8 mouse cellular contexts compared by ENCODE assay signal in the genomic region with DNA sequence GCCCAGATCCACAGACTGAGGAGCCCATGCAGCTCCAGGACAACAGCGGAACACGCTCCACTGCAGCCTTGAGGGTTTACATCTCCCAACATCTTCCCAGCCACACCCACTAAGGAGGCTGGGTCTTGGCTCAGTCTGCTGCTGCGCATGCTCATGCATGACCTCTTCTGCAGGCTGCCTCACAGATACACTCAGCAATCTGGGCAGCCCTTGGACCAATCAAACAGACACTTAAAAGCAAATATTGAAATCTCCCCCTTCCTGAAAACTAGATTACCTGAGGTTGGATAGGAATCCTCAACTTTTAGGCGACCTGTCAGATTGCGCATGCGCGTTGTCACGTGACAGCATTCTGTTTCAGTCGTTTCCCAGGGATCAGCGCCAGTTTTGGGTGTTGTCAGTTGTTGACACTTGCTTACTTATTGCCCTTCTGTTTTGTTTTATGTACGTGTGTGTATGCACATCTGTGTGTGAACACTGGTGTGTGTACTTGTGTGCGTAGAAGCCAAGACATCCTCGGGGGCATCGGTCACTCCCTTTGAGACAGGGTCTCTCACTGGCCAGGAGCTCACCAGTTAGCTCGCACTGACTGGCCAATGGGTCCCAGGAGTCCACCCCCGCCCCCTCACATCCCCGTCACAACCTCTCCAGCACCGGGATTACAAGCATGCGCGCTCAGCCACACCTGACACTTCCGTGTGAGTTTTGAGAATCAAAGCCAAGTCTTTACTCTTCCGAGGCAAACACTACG. TPM values are rescaled to one million over a fixed set of nuclear protein-coding genes. Genes with fewer than 3 reads are reported as not detected.
DNase-seq lines count a peak whose midpoint lies in the region; ATAC-seq and TF ChIP-seq lines count a peak whose summit lies in the region.

No protein-coding gene starts in this region.

- peak overlapping the region; percentile 24 for H3K4me3 ChIP-seq in hindbrain, embryonic 12.5 days
- H3K4me3 ChIP-seq in lung, embryonic 14.5 days (ENCODE audit: low read depth, low read length): peak overlapping the region; percentile 22
- H3K4me3 ChIP-seq in neural tube, embryonic 14.5 days (ENCODE audit: low read depth, low read length): peak overlapping the region; percentile 19; the same call in 1 of the 2 replicates

- ATAC-seq in hindbrain, embryonic 12.5 days (ENCODE audit: low FRiP score): 0 out of 2 replicates have a peak, but pooled peaks have one; percentile 60
- ATAC-seq in lung, embryonic 14.5 days (ENCODE audit: insufficient read depth): peak; percentile 79
- 0 out of 2 replicates have a peak, but pooled peaks have one; percentile 38 for ATAC-seq in neural tube, embryonic 14.5 days (ENCODE audit: low read depth)

- H3K9ac ChIP-seq in hindbrain, embryonic 12.5 days: peak overlapping the region; percentile 48; the same call in 1 of the 2 replicates
- H3K9ac ChIP-seq in lung, embryonic 14.5 days: peak overlapping the region; percentile 17
- no peak overlapping the region for H3K9ac ChIP-seq in neural tube, embryonic 14.5 days (replicated peaks; ENCODE audit: low read depth, low read length)

- TF ChIP-seq CTCF in lung, embryonic 14.5 days (IDR thresholded peaks at IDR 0.05; ENCODE audit: low read depth): no peak

- 71% methylated on average over 23 of the region's 23 CpGs for WGBS in hindbrain, embryonic 12.5 days
- WGBS in lung, embryonic 14.5 days: 52% methylated on average over 23 of the region's 23 CpGs
- 73% methylated on average over 23 of the region's 23 CpGs for WGBS in neural tube, embryonic 14.5 days

- peak; percentile 55 for DNase-seq in T-cell, adult 2 months (ENCODE audit: low spot score)
- DNase-seq in cerebellum, postnatal 14 days: peak; percentile 76 to 81
- DNase-seq in frontal cortex, postnatal 25 days (ENCODE audit: low spot score in 2 of 2): peak; percentile 41 to 42
- DNase-seq in layer of hippocampus, adult 9-11 months: peak; percentile 71
- peak; percentile 83 for DNase-seq in lung, embryonic 14.5 days
- peak; percentile 51 for DNase-seq in thymus, postnatal 25 days

- peak overlapping the region; percentile 41 for H3K4me2 ChIP-seq in hindbrain, embryonic 12.5 days (replicated peaks)
- peak overlapping the region; percentile 54 for H3K4me2 ChIP-seq in lung, embryonic 14.5 days
- H3K4me2 ChIP-seq in neural tube, embryonic 14.5 days (ENCODE audit: low read depth, low read length): peak overlapping the region; percentile 40

- H3K4me1 ChIP-seq in hindbrain, embryonic 12.5 days: 0 out of 2 replicates have a peak, but pooled peaks cover 3% of the 10 kb centered on the region
- no peaks in the 10 kb centered on the region for H3K4me1 ChIP-seq in lung, embryonic 14.5 days (ENCODE audit: insufficient read depth)
- H3K4me1 ChIP-seq in neural tube, embryonic 14.5 days (ENCODE audit: control insufficient read depth, insufficient read depth, low read length): no peaks in the 10 kb centered on the region

- peaks cover 41% of the 10 kb centered on the region for H3K36me3 ChIP-seq in hindbrain, embryonic 12.5 days
- no peaks in the 10 kb centered on the region for H3K36me3 ChIP-seq in lung, embryonic 14.5 days (ENCODE audit: insufficient read depth)
- H3K36me3 ChIP-seq in neural tube, embryonic 14.5 days (ENCODE audit: control insufficient read depth, insufficient read depth, low read length): 0 out of 2 replicates have a peak, but pooled peaks cover 4% of the 10 kb centered on the region

- 0 out of 2 replicates have a peak overlapping the region, but pooled peaks have one; percentile 42 for H3K27ac ChIP-seq in hindbrain, embryonic 12.5 days
- 0 out of 2 replicates have a peak overlapping the region, but pooled peaks have one; percentile 12 for H3K27ac ChIP-seq in lung, embryonic 14.5 days (ENCODE audit: low read depth)
- H3K27ac ChIP-seq in neural tube, embryonic 14.5 days (ENCODE audit: low read depth, low read length): no peak overlapping the region; the same call in 1 of the 2 replicates

- no peaks in the 10 kb centered on the region for H3K9me3 ChIP-seq in hindbrain, embryonic 12.5 days (replicated peaks)
- no peaks in the 10 kb centered on the region for H3K9me3 ChIP-seq in lung, embryonic 14.5 days (ENCODE audit: low read depth, low read length)
- no peaks in the 10 kb centered on the region for H3K9me3 ChIP-seq in neural tube, embryonic 14.5 days (ENCODE audit: control insufficient read depth, low read length)

- no peaks in the 10 kb centered on the region for H3K27me3 ChIP-seq in hindbrain, embryonic 12.5 days
- no peaks in the 10 kb centered on the region for H3K27me3 ChIP-seq in lung, embryonic 14.5 days (ENCODE audit: insufficient read depth, low read length)
- no peaks in the 10 kb centered on the region for H3K27me3 ChIP-seq in neural tube, embryonic 14.5 days (ENCODE audit: control insufficient read depth, insufficient read depth, low read length)

RNA-seq across cellular contexts. Expression of gene Gaa, which starts 8.9 kb away (rescaled TPM):
- polyA plus RNA-seq in hindbrain, embryonic 12.5 days (2016; fragmentation: Nextera tagmentation; extraction: Ambion mirVana): 49.3 and 52.4 TPM in 2 replicates
- polyA plus RNA-seq in lung, embryonic 14.5 days (2014; fragmentation: Nextera tagmentation; extraction: Ambion mirVana): 56.0 and 58.8 TPM in 2 replicates
- 66.0 and 69.1 TPM in 2 replicates for polyA plus RNA-seq in neural tube, embryonic 14.5 days (2014; fragmentation: Nextera tagmentation; extraction: Ambion mirVana)

RNA-seq across cellular contexts. Expression of gene Ccdc40, which starts 30.4 kb away (rescaled TPM):
- 19.1 and 20.5 TPM in 2 replicates for polyA plus RNA-seq in hindbrain, embryonic 12.5 days (2016; fragmentation: Nextera tagmentation; extraction: Ambion mirVana)
- 1.7 and 1.9 TPM in 2 replicates for polyA plus RNA-seq in lung, embryonic 14.5 days (2014; fragmentation: Nextera tagmentation; extraction: Ambion mirVana)
- 12.0 and 13.5 TPM in 2 replicates for polyA plus RNA-seq in neural tube, embryonic 14.5 days (2014; fragmentation: Nextera tagmentation; extraction: Ambion mirVana)

RNA-seq across cellular contexts. Expression of gene Tbc1d16, which starts 30.4 kb away (rescaled TPM):
- 34.7 and 36.7 TPM in 2 replicates for polyA plus RNA-seq in hindbrain, embryonic 12.5 days (2016; fragmentation: Nextera tagmentation; extraction: Ambion mirVana)
- 17.1 and 17.5 TPM in 2 replicates for polyA plus RNA-seq in lung, embryonic 14.5 days (2014; fragmentation: Nextera tagmentation; extraction: Ambion mirVana)
- polyA plus RNA-seq in neural tube, embryonic 14.5 days (2014; fragmentation: Nextera tagmentation; extraction: Ambion mirVana): 34.0 and 37.9 TPM in 2 replicates

RNA-seq across cellular contexts. Expression of gene Eif4a3, which starts 41.1 kb away (rescaled TPM):
- 291 and 294 TPM in 2 replicates for polyA plus RNA-seq in hindbrain, embryonic 12.5 days (2016; fragmentation: Nextera tagmentation; extraction: Ambion mirVana)
- 419 and 428 TPM in 2 replicates for polyA plus RNA-seq in lung, embryonic 14.5 days (2014; fragmentation: Nextera tagmentation; extraction: Ambion mirVana)
- polyA plus RNA-seq in neural tube, embryonic 14.5 days (2014; fragmentation: Nextera tagmentation; extraction: Ambion mirVana): 240 and 251 TPM in 2 replicates

RNA-seq across cellular contexts. Expression of gene Card14, which starts 48.8 kb away (rescaled TPM):
- polyA plus RNA-seq in hindbrain, embryonic 12.5 days (2016; fragmentation: Nextera tagmentation; extraction: Ambion mirVana): 0.07 and 0.27 TPM in 2 replicates
- not detected in 2 replicates for polyA plus RNA-seq in lung, embryonic 14.5 days (2014; fragmentation: Nextera tagmentation; extraction: Ambion mirVana)
- 0.25 and 0.32 TPM in 2 replicates for polyA plus RNA-seq in neural tube, embryonic 14.5 days (2014; fragmentation: Nextera tagmentation; extraction: Ambion mirVana)
